Mouse (Mus musculus) hematopoietic multipotent progenitor cell, adult 10-12 weeks (in vitro differentiated cells): Measurements from ENCODE around the gene Cog1. TPM values are rescaled to one million over a fixed set of nuclear protein-coding genes. Genes with fewer than 3 reads are reported as not detected.

Experiments used
- polyA plus RNA-seq: library from polyadenylated mRNA; stranded (reverse); fragments of >175 nt; gene quantifications from 2 replicates; pipeline ENCODE4 v1.2.3, GENCODE M21; 2012; ENCODE audit warnings: low replicate concordance

Cog1 gene
- polyA plus RNA-seq: 31.3 and 41.5 TPM in 2 replicates

DNA sequence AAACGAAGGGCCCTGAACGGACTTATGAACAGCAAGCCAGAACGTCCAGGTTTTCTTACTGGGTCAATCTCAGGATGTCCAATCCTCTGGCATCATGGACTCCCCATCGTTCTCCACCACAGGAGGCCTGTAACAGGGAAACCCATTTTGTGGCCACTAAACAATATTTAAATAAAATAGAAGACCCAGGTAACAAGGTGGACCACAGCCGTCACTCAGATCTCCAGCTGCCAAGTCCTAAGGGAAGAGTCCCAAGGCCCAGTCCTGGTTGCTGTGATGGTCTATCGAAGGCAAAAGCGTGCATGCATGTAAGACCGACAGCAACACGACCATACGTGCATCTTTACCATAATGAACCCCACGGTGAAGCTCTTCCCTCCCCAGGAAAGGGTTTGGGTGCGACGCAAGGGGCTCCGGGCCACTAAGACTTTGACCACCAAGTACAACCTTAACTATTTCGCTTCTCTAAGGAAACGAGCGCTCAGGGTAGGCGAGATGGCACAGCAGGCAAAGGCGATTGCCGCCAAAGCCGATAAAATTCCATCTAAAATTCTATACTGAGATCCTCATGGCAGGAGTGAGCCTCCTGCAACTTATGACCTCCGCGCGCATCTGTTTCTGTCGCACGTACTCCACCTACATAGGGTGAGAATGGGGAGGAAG lies at the start of gene Cog1:
Cog1 (plus strand) TSS at position 480 of the 663 bp plus-strand sequence.

DNA sequence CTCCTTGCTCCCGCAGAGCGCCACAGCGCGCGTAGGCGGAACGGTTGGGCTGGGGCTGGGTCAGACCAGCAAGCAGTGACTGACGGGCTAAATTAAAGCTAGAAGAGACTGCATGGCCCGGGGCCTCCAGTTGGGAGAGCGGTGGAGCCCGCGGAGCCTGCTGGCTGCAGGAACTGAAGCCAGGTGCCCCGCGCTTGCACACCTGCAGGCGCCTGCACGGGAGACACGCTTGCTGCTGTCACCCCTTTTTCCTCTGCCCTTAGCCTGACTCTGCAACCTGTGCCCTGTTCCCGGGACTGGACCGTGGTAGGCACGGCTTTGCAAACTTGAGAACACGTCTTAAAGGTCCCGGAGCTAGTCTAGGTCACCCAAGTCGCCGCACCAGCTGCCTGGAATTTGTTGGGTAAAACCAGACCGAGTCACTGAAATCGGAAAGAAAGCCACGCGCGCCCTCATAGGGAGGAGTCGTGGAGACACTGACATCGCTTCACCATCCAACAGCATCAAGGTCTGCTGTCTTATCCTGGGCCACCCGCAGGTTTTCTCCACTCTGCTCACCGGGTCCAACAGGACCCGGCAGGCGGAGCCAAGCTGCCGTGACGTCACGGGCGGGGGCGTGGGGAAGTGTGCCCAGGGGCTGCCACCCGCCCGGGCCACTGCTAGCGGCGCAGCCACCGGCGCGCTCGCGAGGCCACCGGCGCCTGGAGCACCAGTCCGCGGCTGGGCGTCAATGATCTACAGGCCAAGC lies 30.1 kb upstream of the Cog1 start, which contains the start of gene Sstr2:
Sstr2 (plus strand) TSS at position 671 of the 748 bp plus-strand sequence.

DNA sequence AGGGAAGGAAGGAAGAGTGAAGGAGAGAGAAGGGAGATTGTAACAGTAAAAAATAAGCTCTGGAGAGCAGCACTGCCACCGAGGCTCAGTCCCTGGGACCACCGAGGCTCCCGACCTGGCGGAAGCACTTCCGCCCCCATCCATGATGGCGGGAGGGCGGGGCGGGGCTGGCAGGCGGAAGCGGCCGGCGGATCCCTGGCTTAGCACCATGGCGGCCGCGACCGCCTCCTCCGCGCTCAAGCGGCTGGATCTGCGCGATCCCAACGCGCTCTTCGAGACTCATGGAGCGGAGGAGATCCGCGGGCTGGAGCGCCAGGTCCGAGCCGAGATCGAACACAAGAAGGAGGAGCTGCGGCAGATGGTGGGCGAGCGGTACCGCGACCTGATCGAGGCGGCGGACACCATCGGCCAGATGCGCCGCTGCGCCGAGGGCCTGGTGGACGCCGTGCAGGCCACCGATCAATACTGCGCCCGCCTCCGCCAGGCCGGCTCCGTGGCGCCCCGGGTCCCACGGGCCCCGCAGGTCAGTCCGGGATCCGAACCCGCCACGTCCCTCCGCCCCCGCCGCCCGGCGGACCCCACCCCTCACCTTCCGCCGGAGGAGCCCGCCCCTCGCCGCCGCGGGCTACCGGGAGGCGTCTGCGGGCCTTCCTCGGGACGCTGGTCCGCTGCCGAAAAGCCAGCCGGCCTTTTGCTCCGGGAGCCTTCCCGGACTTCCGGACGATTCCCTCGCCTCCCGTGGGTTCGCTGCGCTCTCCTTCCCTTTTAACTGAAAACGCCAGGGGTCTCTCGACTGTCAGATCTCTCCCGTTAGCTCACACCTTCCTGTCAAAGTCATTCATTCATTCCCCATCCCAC lies 613 bp downstream of the Cog1 start, which contains the start of gene Slc39a11:
Slc39a11 (minus strand) TSS at position 727 of the 858 bp plus-strand sequence.

DNA sequence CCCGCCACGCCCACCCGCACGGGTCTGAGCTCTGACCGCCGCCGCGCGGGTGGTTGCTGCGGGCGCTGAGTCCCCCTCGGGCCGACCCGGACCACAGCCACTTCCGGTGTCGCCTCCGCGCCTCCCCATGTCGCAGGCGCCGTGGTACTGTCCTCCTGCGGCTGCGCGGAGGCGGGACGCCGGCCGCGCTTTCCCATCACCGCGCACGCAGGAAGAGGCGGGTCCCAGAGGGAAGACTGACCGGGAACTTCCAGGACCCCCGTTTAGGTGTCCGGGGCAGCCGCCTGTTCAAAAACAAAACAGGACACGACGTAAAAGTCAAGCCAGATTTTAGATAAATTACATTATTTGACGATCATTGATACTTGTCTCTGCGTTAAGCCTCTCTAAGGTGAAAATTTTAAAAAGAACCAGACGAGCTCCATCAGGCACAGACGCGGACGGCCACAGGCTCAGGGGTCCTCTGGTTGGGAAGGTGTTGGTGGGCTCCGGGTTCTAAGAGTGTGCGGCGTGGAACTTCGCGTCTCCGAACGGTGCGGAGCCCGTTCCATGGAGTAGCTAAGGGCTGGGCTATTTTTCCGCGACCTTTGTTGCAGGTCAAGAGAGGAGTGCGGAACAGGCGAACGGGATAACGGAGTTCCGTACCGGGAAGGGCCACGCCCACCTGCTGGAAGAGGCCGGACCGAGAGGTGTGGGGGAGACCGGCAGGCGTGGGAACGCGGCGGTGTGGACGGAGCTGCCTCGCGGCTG lies 35.2 kb downstream of the Cog1 start, which contains the start of the genes Fam104a and D11Wsu47e:
Fam104a (minus strand) TSS at position 199 of the 750 bp plus-strand sequence.
D11Wsu47e (plus strand) TSS at position 456 of the 750 bp plus-strand sequence.

DNA sequence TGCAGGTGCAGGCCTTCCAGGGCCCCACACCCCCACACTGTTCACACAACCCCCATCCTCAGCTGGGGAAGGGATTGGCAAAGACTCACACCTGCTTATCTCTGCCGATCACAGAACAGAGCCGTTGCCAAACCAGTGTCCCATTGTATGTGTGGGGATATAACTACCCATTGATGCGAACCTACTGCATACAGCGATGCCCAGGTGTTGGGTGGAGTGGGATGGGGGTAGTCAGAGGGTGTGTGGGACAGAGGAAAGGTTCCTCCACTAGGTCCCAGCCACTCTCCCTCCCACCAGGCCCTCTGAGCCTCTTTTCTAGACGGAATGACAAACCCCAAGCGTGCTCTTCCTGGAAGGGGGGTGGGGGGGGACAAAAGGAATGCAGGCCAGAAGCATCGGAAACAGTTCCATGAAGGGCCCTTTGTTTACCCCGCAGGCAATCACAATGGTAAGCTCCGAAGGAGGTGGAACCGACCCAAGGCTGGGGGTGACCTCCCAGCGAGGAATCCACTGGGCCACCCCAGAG lies 60.8 kb downstream of the Cog1 start, which contains the start of gene Cpsf4l:
Cpsf4l (minus strand) TSS at position 287 of the 526 bp plus-strand sequence.

Other genes with a start within 250 kb of the Cog1 start
- gene Sstr2, start 29.8 kb upstream of the Cog1 start, polyA plus RNA-seq: 0.10 and 0.12 TPM in 2 replicates
- gene Slc39a11, start 910 bp downstream of the Cog1 start, polyA plus RNA-seq: 16.1 and 20.0 TPM in 2 replicates
- 52.4 and 104 TPM in 2 replicates for gene Fam104a, start 35.0 kb downstream of the Cog1 start, polyA plus RNA-seq
- 5.3 and 5.5 TPM in 2 replicates for gene D11Wsu47e, start 35.2 kb downstream of the Cog1 start, polyA plus RNA-seq
- gene Cpsf4l, start 60.8 kb downstream of the Cog1 start, polyA plus RNA-seq: not detected in 2 replicates
- gene Cdc42ep4, start 102.7 kb downstream of the Cog1 start, polyA plus RNA-seq: 13.7 and 13.8 TPM in 2 replicates